In genomic region chr14:76153003-76153675, GRCm38 (mm10) we compare ENCODE assay signal across 7 mouse cellular contexts. TPM values are rescaled to one million over a fixed set of nuclear protein-coding genes. Genes with fewer than 3 reads are reported as not detected.
DNase-seq lines count a peak whose midpoint lies in the region; ATAC-seq lines count a peak whose summit lies in the region.

No protein-coding gene starts in this region.

- H3K27me3 ChIP-seq in forebrain, embryonic 13.5 days, result no peaks in the 10 kb centered on the region
- H3K27me3 ChIP-seq in intestine, embryonic 16.5 days (replicated peaks; ENCODE audit: control insufficient read depth, insufficient read depth, low read length), result no peaks in the 10 kb centered on the region
- no peaks in the 10 kb centered on the region for H3K27me3 ChIP-seq in midbrain, embryonic 15.5 days (replicated peaks)

- peak overlapping the region; percentile 48 for H3K4me3 ChIP-seq in forebrain, embryonic 13.5 days
- peak overlapping the region; percentile 77 for H3K4me3 ChIP-seq in intestine, embryonic 16.5 days (ENCODE audit: low read length)
- peak overlapping the region; percentile 67 for H3K4me3 ChIP-seq in midbrain, embryonic 15.5 days

- peak; percentile 46 for ATAC-seq in forebrain, embryonic 13.5 days
- no peak for ATAC-seq in intestine, embryonic 16.5 days
- peak; percentile 10; the same call in 1 of the 2 replicates for ATAC-seq in midbrain, embryonic 15.5 days (replicated peaks)

- H3K9ac ChIP-seq in forebrain, embryonic 13.5 days, result peak overlapping the region; percentile 54
- peak overlapping the region; percentile 56 for H3K9ac ChIP-seq in intestine, embryonic 16.5 days (ENCODE audit: low read depth, low read length)
- peak overlapping the region; percentile 33; the same call in 1 of the 2 replicates for H3K9ac ChIP-seq in midbrain, embryonic 15.5 days

- no peaks in the 10 kb centered on the region for H3K36me3 ChIP-seq in forebrain, embryonic 13.5 days (ENCODE audit: poor library complexity, severe bottlenecking)
- no peaks in the 10 kb centered on the region for H3K36me3 ChIP-seq in intestine, embryonic 16.5 days (ENCODE audit: control insufficient read depth, insufficient read depth, low read length)
- no peaks in the 10 kb centered on the region for H3K36me3 ChIP-seq in midbrain, embryonic 15.5 days (replicated peaks)

- H3K27ac ChIP-seq in forebrain, embryonic 13.5 days, result peak overlapping the region; percentile 72
- peak overlapping the region; percentile 49 for H3K27ac ChIP-seq in intestine, embryonic 16.5 days (ENCODE audit: low read length)
- H3K27ac ChIP-seq in midbrain, embryonic 15.5 days, result peak overlapping the region; percentile 95

- peak; percentile 11 for DNase-seq in spleen, adult 12 weeks (ENCODE audit: low spot score)
- DNase-seq in spleen, postnatal 4 days (ENCODE audit: low spot score in 2 of 2), result no peak
- peak; percentile 33 for DNase-seq in c-Kit-positive CD71-positive TER-119-negative erythroid progenitor cells, embryonic 14.5 days (ENCODE audit: low read depth)
- no peak for DNase-seq in urinary bladder, adult 2 months (ENCODE audit: low spot score)

- peak overlapping the region; percentile 50 for H3K4me2 ChIP-seq in forebrain, embryonic 13.5 days
- peak overlapping the region; percentile 61 for H3K4me2 ChIP-seq in intestine, embryonic 16.5 days (ENCODE audit: low read depth, low read length)
- peak overlapping the region; percentile 66 for H3K4me2 ChIP-seq in midbrain, embryonic 15.5 days

- 2% methylated on average over 24 of the region's 24 CpGs for WGBS in forebrain, embryonic 13.5 days
- 8% methylated on average over 24 of the region's 24 CpGs for WGBS in intestine, embryonic 16.5 days
- 2% methylated on average over 24 of the region's 24 CpGs for WGBS in midbrain, embryonic 15.5 days

- peaks cover 31% of the 10 kb centered on the region for H3K4me1 ChIP-seq in forebrain, embryonic 13.5 days
- H3K4me1 ChIP-seq in intestine, embryonic 16.5 days (ENCODE audit: control insufficient read depth, insufficient read depth, low read length), result peaks cover 8% of the 10 kb centered on the region; the same call in 1 of the 2 replicates
- H3K4me1 ChIP-seq in midbrain, embryonic 15.5 days, result peaks cover 16% of the 10 kb centered on the region

- no peaks in the 10 kb centered on the region for H3K9me3 ChIP-seq in forebrain, embryonic 13.5 days (replicated peaks)
- H3K9me3 ChIP-seq in intestine, embryonic 16.5 days (ENCODE audit: control insufficient read depth, low read length), result no peaks in the 10 kb centered on the region
- H3K9me3 ChIP-seq in midbrain, embryonic 15.5 days, result no peaks in the 10 kb centered on the region

RNA-seq across cellular contexts. Expression of gene Nufip1, which starts 42.4 kb away (rescaled TPM):
- polyA plus RNA-seq in forebrain, embryonic 13.5 days (2015; fragmentation: Nextera tagmentation; extraction: Ambion mirVana), result 16.1 and 16.6 TPM in 2 replicates
- polyA plus RNA-seq in intestine, embryonic 16.5 days (2015; fragmentation: Nextera tagmentation; extraction: Ambion mirVana), result 13.6 and 15.0 TPM in 2 replicates
- polyA plus RNA-seq in midbrain, embryonic 15.5 days (2015; fragmentation: Nextera tagmentation; extraction: Ambion mirVana), result 12.8 and 13.2 TPM in 2 replicates
- 5.0 and 5.5 TPM in 2 replicates for polyA plus RNA-seq in urinary bladder, adult 2 months (2012; rRNA removed)

RNA-seq across cellular contexts. Expression of gene Gpalpp1, which starts 42.6 kb away (rescaled TPM):
- polyA plus RNA-seq in forebrain, embryonic 13.5 days (2015; fragmentation: Nextera tagmentation; extraction: Ambion mirVana), result 13.6 and 14.5 TPM in 2 replicates
- polyA plus RNA-seq in intestine, embryonic 16.5 days (2015; fragmentation: Nextera tagmentation; extraction: Ambion mirVana), result 9.0 and 9.8 TPM in 2 replicates
- 13.9 TPM in 2 replicates for polyA plus RNA-seq in midbrain, embryonic 15.5 days (2015; fragmentation: Nextera tagmentation; extraction: Ambion mirVana)
- polyA plus RNA-seq in urinary bladder, adult 2 months (2012; rRNA removed), result 11.6 and 12.6 TPM in 2 replicates

Comparison
In these comparisons a context has a peak if more than half of its experiments do, and no peak if none do; other contexts are left out.
1. DNase-seq: peak in spleen, adult 12 weeks (single experiment) and c-Kit-positive CD71-positive TER-119-negative erythroid progenitor cells, embryonic 14.5 days (single experiment); none in spleen, postnatal 4 days (0 of 2) and urinary bladder, adult 2 months (single experiment).
2. Peak in every context shown above with its lines, with median percentiles within 50 percentile points of each other: H3K27ac ChIP-seq, H3K4me2 ChIP-seq, H3K4me3 ChIP-seq and H3K9ac ChIP-seq.